Mouse (Mus musculus): Measurements from ENCODE around the gene Rer1. TPM values are rescaled to one million over a fixed set of nuclear protein-coding genes. Genes with fewer than 3 reads are reported as not detected.

Rer1 gene
- total RNA-seq, 2 experiments from 2014 or later, result 62.4 to 67.5 TPM

DNA sequence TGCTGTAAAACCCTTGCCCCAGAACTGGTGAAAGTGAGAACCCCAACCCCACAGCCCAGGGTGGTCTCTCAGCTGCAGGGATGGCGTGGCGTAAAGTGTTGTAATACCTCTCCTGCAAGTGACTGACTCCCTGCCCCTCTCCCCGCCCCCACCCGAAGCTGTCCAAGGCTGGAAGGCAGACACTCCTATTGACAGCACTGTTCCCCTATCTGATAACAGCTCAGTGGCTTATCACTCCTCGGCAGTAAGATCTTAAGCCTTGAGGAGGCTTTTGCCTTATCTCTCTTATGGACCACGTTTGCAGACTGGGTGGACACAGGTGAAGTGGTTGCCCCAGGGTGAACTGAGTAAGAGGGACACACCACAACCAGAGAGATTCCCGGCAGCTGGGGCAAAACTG lies 39.1 kb upstream of the Rer1 start:
- intact Hi-C loops (cut with DNase I), result no loop called here
- H3K27ac ChIP-seq, result no peak overlapping the region
- DNase-seq (ENCODE audit: extremely low spot score in 1 of 2, low spot score in 2 of 2), result no peak
- no peak overlapping the region for H3K4me3 ChIP-seq
- TF ChIP-seq CTCF (IDR thresholded peaks at IDR 0.05), result no peak

DNA sequence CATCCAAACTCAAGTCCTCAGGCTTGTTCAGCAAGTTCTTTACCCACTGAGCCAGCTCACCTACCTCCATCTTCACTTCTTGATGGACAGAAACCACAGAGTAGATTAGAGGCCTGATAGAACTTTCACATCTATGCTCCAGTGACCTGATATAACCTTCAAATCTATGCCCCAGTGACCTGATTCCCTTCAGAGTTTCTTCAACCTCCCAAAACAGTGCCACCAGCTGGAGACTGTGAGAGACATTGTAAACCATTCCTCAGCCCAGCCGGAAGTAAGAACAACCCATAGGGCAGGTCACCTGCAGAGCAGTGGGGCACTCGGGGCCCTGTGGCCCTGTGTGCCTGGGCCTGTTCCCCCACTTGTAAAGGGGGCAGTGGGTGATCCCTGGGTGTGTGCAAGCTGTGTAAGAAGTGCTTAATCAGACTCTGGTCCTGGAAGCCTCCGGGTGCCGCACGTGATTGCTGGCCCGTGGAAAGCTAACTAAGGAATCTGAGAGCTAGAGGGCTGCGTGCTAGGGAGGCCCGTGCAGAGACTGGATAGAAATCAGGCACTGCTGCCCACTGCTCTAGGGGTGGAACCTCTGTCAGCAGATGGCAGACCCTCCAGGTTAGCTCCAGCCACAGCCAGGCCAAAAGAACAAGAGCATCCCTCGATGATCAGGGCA lies 37.8 kb upstream of the Rer1 start:
- H3K27ac ChIP-seq, result no peak overlapping the region
- DNase-seq (ENCODE audit: extremely low spot score in 1 of 2, low spot score in 2 of 2), result no peak
- no peak overlapping the region for H3K4me3 ChIP-seq
- TF ChIP-seq CTCF (IDR thresholded peaks at IDR 0.05), result no peak; the same call in 1 of the 2 replicates
- intact Hi-C loops (cut with DNase I), result loop anchor here (5.0 kb wide), 1 partner anchor 183 kb away; no protein-coding TSS in a partner anchor

DNA sequence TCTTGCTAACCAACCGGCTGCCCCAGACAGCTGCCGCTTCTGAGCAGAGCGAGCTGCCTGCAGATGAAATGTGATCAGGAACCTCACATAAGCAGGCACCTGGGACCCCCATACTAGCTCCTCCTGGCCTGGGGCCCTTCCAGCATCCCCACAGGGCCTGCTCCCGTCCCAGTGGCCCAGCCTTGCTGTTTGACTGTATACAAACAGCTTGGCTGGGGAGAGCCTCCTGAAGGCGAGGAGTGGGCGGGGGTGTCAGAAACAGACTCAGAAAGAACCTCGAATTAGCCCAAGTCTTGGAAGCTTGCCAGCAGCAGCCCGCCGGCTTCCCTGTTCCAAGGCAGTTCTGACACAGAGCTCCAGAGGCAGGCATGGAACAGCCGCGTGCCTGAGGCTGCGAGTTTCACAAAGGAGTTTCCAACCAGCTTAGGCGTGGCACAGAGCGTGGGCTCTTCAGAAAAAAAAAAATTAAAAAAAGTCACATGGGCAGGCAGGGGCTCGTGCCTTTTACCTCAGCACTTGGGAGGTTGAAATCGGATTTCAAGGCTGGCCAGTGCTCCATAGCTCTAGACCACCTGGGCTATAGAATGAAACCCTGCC lies 36.4 kb upstream of the Rer1 start:
- Histone ChIP-seq H3K27ac (peak overlapping the region; percentile 69), H3K4me3 (no peak overlapping the region)
- TF ChIP-seq CTCF (IDR thresholded peaks at IDR 0.05), result no peak
- intact Hi-C loops (cut with DNase I), result loop anchor here (5.0 kb wide), 1 partner anchor 185 kb away; no protein-coding TSS in a partner anchor
- peak; percentile 94 to 96 for DNase-seq (ENCODE audit: extremely low spot score in 1 of 2, low spot score in 2 of 2)

DNA sequence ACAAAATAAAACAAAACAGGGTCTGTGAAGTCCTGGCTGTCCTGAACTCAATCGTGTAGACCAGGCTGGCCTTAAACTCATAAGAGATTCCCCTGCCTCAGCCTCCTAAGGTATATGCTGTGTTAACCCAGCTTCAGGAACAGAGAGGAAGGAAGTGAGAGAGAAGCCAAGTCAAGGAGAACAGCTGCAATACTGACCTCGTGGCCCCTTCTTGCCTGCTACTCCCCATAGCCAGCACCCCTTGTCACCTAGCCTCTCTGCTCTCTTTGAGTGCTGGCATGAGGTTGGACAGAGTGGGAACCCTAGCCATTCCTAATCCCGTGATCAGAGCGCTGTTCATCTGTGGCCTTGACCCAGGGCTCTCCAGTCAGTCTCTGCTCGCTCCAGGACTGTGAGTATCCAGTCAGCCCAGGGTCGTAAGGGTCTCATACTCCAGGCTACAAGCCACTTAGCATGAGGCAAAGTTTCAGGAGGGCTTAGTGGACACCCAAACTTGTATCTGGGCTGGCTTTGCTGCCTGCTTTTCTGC lies 35.8 kb upstream of the Rer1 start:
- no peak for DNase-seq (ENCODE audit: extremely low spot score in 1 of 2, low spot score in 2 of 2)
- no peak overlapping the region for H3K4me3 ChIP-seq

DNA sequence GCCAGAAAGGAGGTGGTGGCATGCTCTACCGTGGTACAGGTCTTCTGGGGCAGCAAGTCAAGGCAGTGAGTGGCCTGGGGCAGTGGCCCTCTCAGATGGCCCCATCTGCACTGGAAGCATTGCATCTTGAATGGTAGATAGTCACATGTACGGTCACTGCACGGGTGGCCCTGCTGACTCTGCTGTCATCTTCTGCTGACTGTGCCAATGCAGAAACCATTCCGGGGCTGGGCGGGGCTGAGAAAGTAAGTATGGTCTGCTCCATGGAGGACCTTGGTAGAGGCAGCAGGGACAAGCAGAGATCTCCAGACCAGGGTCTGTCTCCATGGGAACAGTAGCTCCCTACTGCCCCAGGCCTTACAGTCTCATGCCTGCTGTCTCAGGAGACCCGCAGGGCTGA lies 35.0 kb upstream of the Rer1 start:
- intact Hi-C loops (cut with DNase I), result loop anchor here (5.0 kb wide), 1 partner anchor 186 kb away; no protein-coding TSS in a partner anchor

More for the DNA sequence above, 35.8 kb upstream of the Rer1 start:
- intact Hi-C loops (cut with DNase I), result loop anchor here (5.0 kb wide), 1 partner anchor 185 kb away; no protein-coding TSS in a partner anchor
- TF ChIP-seq CTCF (IDR thresholded peaks at IDR 0.05), result no peak
- H3K27ac ChIP-seq, result peak overlapping the region; percentile 69

DNA sequence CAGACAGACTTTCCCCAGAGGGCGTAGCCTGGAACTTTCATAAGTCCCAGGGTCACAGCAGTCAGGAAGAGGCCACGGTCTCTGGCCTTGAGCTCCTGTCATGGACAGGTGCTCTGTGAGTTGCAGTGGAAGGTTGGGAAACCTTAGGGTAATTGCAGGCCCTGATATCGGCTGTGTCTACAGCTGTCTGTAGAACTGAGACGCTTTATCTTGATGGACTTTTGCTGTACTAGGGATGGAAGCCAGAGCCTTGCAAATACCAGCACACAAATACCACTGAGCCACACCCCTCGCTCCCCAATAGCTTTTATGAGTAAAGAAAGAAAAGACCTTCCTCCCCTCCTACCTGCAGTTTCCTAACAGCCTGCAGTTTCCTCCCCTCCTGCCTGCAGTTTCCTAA lies 34.4 kb upstream of the Rer1 start:
- DNase-seq (ENCODE audit: extremely low spot score in 1 of 2, low spot score in 2 of 2), result no peak
- no peak overlapping the region for H3K4me3 ChIP-seq
- intact Hi-C loops (cut with DNase I), result loop anchor here (5.0 kb wide), 1 partner anchor 187 kb away; no protein-coding TSS in a partner anchor
- no peak for TF ChIP-seq CTCF (IDR thresholded peaks at IDR 0.05)
- H3K27ac ChIP-seq, result no peak overlapping the region

More for the DNA sequence above, 35.0 kb upstream of the Rer1 start:
- Histone ChIP-seq H3K4me3 (no peak overlapping the region), H3K27ac (no peak overlapping the region)
- no peak for TF ChIP-seq CTCF (IDR thresholded peaks at IDR 0.05)
- DNase-seq (ENCODE audit: extremely low spot score in 1 of 2, low spot score in 2 of 2), result no peak

DNA sequence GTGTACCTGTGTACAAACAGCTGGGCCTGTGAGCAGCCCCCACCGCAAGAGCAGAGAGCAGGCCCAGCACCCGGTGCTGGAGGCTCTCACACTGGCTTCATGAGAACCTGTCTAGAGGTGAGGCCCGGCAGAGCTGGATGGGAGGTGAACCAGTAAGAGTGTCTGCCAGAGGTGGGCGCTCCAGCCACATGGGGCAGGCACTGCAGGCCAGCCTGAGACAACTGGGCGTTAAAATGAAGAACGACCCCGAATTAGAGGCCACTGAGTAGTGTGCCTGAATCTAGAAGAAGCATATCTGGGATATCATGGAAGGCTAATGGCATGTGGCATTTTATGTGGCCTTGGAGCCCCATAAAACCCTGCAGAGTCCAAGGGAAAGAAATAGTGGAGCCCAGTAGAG lies 33.9 kb upstream of the Rer1 start:
- no peak for DNase-seq (ENCODE audit: extremely low spot score in 1 of 2, low spot score in 2 of 2)
- H3K4me3 ChIP-seq, result no peak overlapping the region
- no peak; the same call in 1 of the 2 replicates for TF ChIP-seq CTCF (IDR thresholded peaks at IDR 0.05)
- H3K27ac ChIP-seq, result no peak overlapping the region
- intact Hi-C loops (cut with DNase I), result loop anchor here (5.0 kb wide), 1 partner anchor 187 kb away; no protein-coding TSS in a partner anchor

DNA sequence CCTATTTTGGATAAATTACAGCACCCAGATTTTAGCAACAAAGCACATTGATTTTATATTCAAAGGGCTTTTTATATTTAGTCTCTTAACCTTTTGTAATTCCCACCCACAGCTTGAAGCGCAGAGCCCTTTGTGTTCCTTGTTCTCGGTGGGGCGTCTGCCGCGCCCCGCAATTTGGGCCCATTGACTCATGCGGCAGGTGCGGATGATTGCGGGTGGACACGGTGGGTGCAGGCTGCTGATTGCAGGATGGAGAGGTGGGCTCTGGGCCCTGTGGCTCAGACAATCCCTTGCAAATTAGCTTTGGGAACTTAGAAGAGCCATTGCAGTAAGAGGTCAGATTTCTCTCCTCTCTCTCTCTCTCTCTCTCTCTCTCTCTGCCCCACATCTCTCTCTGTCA lies 32.1 kb upstream of the Rer1 start:
- no peak overlapping the region for H3K4me3 ChIP-seq
- intact Hi-C loops (cut with DNase I), result no loop called here
- DNase-seq (ENCODE audit: extremely low spot score in 1 of 2, low spot score in 2 of 2), result no peak
- no peak overlapping the region for H3K27ac ChIP-seq
- no peak for TF ChIP-seq CTCF (IDR thresholded peaks at IDR 0.05)

DNA sequence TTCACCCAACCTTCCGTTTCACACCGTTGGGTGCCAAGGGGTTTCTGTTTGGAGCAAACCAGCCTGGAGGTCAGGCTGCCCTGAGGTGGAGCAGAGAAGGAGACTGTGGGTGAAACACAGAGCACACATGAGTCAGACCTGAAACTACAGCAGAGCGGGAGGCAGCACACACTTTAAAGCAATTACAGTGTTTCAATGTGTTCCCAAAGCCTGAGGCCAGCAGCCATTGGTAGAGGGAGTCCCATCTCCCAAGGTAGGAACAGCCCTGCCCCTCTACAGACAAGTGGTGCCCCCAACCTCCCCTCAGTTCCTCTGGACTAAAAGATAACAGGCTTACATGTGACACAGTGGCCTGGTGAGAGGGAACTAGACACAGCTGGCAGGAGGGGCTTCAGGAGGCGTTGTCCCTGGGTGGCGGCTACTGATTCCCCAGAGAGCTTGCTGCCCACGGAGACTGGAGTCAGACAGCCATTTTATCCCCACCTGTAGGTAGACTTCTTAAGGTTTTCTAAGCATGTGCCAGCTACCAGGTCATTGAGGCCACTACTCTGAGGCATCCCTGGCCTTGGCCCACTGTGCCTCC lies 31.3 kb upstream of the Rer1 start:
- DNase-seq (ENCODE audit: extremely low spot score in 1 of 2, low spot score in 2 of 2), result no peak
- Histone ChIP-seq H3K27ac (no peak overlapping the region), H3K4me3 (no peak overlapping the region)
- intact Hi-C loops (cut with DNase I), result no loop called here
- TF ChIP-seq CTCF (IDR thresholded peaks at IDR 0.05), result no peak

DNA sequence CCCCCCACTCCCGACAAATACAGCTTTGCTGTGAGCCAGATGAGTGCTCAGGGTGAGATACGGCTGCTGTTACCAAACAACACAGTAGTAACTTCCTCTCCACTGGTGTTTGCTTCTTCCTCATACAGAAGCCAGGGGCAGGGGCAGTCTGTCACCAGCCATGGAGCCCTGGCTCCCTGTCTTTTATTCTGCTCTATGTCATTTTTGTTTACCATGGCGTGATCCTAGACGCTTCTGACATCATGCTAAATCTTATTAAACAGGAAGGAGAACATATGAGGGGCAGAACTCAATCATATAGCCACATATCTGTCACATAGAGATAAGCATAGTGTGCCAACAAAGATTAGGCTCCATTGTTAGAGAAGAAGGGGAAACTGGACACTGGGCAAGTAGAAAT lies 30.4 kb upstream of the Rer1 start:
- Histone ChIP-seq H3K4me3 (no peak overlapping the region), H3K27ac (no peak overlapping the region)
- TF ChIP-seq CTCF (IDR thresholded peaks at IDR 0.05), result no peak
- intact Hi-C loops (cut with DNase I), result no loop called here
- no peak for DNase-seq (ENCODE audit: extremely low spot score in 1 of 2, low spot score in 2 of 2)

DNA sequence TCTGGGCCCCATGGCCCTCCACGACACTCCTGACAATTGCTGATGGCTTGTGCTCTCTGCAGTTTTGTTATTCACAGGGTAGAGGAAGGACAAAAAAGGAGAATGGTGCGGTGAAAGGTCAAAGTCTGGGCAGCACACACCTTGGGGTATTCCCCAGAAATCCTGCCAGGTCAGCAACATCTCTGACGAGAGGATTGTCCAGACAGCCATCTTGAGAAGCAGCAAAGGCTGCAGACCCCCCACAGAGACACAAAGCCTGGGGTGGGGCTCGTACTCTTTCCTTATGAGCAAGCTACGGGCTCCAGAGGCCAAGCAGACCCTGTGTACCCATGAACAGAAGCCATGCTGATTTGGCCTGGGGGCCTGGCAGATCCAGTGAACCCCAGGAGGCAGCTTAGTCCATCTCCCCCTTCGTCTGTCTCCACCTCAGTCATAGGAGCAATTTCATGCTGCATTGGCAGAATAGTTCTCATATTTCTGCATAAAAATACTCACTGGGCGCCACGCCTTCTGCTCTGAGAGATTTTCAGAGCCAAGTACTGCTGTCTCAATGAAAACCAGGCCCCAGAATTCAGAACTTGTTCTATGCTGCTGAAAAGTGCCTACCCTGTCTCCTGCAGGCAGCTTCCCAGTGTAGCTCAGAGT lies 27.7 kb upstream of the Rer1 start:
- no peak for TF ChIP-seq CTCF (IDR thresholded peaks at IDR 0.05)
- Histone ChIP-seq H3K4me3 (no peak overlapping the region), H3K27ac (no peak overlapping the region; the same call in 1 of the 2 replicates)
- no peak for DNase-seq (ENCODE audit: extremely low spot score in 1 of 2, low spot score in 2 of 2)
- intact Hi-C loops (cut with DNase I), result no loop called here

DNA sequence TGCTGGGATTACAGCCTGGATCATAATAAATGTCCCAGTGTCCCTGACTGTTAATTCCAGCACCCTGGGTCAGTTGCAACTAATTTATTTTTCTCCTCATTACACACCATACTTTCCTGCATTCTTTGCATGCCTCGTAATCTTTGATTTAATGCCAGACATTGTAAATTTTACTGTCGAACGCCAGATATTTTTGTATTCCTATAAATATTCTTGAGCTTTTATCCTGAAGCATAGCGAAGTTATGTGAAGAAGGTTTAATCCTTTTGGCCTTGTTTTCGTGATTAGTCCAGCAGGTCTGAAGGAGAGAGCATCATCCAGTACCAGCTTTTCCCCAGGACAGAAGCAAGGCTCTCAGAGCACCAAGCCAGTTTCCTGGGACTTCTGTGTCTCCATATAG lies 23.3 kb upstream of the Rer1 start:
- Histone ChIP-seq H3K4me3 (no peak overlapping the region), H3K27ac (no peak overlapping the region)
- no peak for DNase-seq (ENCODE audit: extremely low spot score in 1 of 2, low spot score in 2 of 2)
- intact Hi-C loops (cut with DNase I), result no loop called here
- TF ChIP-seq CTCF (IDR thresholded peaks at IDR 0.05), result no peak
